Mouse (Mus musculus) adrenal gland, postnatal 36 days (tissue): ENCODE data around the gene Itgal. TPM values are rescaled to one million over a fixed set of nuclear protein-coding genes. Genes with fewer than 3 reads are reported as not detected.

Experiments
- DNase-seq, 2 experiments: peaks; one replicate each; pipeline ENCODE4 v3.0.0; 2021; ENCODE audit warnings: mixed read lengths in 1 of 2
- total RNA-seq, 2 experiments: library from RNA; stranded (reverse); gene quantifications; 2 replicates each; pipeline ENCODE4 v1.2.3; 2021

The Itgal gene
- total RNA-seq, 2 experiments from 2014 or later: 1.1 to 1.8 TPM

- no peak for DNase-seq
Measured at GRCm38 (mm10) chr7:127378310-127378921, 82.4 kb downstream of the Itgal start.

Other genes with a start within 250 kb of the Itgal start
- gene Zg16, start 208.9 kb upstream of the Itgal start, total RNA-seq: not detected
- 1 to 10 TPM in 1 of 2 experiments, under 1 TPM in 1; 0.89 to 1.1 TPM for gene AI467606, start 204.9 kb upstream of the Itgal start, total RNA-seq
- under 1 TPM; 0.26 to 0.40 TPM for gene Qprt, start 174.0 kb upstream of the Itgal start, total RNA-seq
- 1 to 10 TPM in 1 of 2 experiments, under 1 TPM in 1; 0.70 to 1.3 TPM for gene Spn, start 158.4 kb upstream of the Itgal start, total RNA-seq
- 10 to 100 TPM; 59.3 to 61.0 TPM for gene Cd2bp2, start 100.2 kb upstream of the Itgal start, total RNA-seq
- gene Tbc1d10b, start 87.8 kb upstream of the Itgal start, total RNA-seq: 10 to 100 TPM; 40.7 to 48.4 TPM
- gene Mylpf, start 87.4 kb upstream of the Itgal start, total RNA-seq: 1 to 10 TPM; 1.9 to 2.7 TPM
- 10 to 100 TPM; 10.1 to 11.9 TPM for gene Zfp553, start 63.2 kb upstream of the Itgal start, total RNA-seq
- 1 to 10 TPM; 5.6 to 7.9 TPM for gene Sept1, start 63.1 kb upstream of the Itgal start, total RNA-seq
- 10 to 100 TPM; 28.0 to 34.2 TPM for gene Zfp771, start 52.0 kb upstream of the Itgal start, total RNA-seq
- gene Dctpp1, start 35.6 kb upstream of the Itgal start, total RNA-seq: 10 to 100 TPM; 27.8 to 49.1 TPM
- gene Sephs2, start 22.2 kb upstream of the Itgal start, total RNA-seq: 100 to 1,000 TPM in 1 of 2 experiments, 10 to 100 TPM in 1; 65.9 to 128 TPM
- gene Zfp768, start 49.3 kb downstream of the Itgal start, total RNA-seq: 10 to 100 TPM; 25.9 to 26.1 TPM
- gene Zfp747, start 79.8 kb downstream of the Itgal start, total RNA-seq: 10 to 100 TPM; 10.7 to 12.2 TPM
- gene 9130019O22Rik, start 90.9 kb downstream of the Itgal start, total RNA-seq: 1 to 10 TPM; 4.7 to 5.2 TPM
- 1 to 10 TPM; 8.7 to 9.9 TPM for gene E430018J23Rik, start 97.4 kb downstream of the Itgal start, total RNA-seq
- 1 to 10 TPM; 6.4 to 7.9 TPM for gene Zfp764, start 110.6 kb downstream of the Itgal start, total RNA-seq
- 10 to 100 TPM; 12.7 to 12.8 TPM for gene Zfp688, start 125.8 kb downstream of the Itgal start, total RNA-seq
- gene Zfp689, start 152.9 kb downstream of the Itgal start, total RNA-seq: 1 to 10 TPM; 3.8 to 4.4 TPM
- 10 to 100 TPM; 44.3 to 48.3 TPM for gene Prr14, start 163.4 kb downstream of the Itgal start, total RNA-seq
- gene Fbrs, start 182.9 kb downstream of the Itgal start, total RNA-seq: 10 to 100 TPM; 56.5 to 66.7 TPM
- gene Srcap, start 215.7 kb downstream of the Itgal start, total RNA-seq: 10 to 100 TPM; 83.6 to 95.9 TPM
- 10 to 100 TPM; 19.6 to 20.2 TPM for gene Gm42715, start 223.3 kb downstream of the Itgal start, total RNA-seq